In genomic region chr14:32894341-32894853, GRCm38 (mm10) we compare ENCODE assay signal across 8 mouse cellular contexts. TPM values are rescaled to one million over a fixed set of nuclear protein-coding genes. Genes with fewer than 3 reads are reported as not detected.
DNase-seq lines count a peak whose midpoint lies in the region; ATAC-seq and TF ChIP-seq lines count a peak whose summit lies in the region.

No protein-coding gene starts in this region.

- TF ChIP-seq POLR2A in limb, embryonic 14.5 days (IDR thresholded peaks at IDR 0.05; ENCODE audit: borderline replicate concordance, extremely low read depth, insufficient read depth, insufficient read length): no peak

- H3K4me2 ChIP-seq in hindbrain, embryonic 13.5 days: no peak overlapping the region
- no peak overlapping the region for H3K4me2 ChIP-seq in embryonic facial prominence, embryonic 15.5 days (replicated peaks)
- H3K4me2 ChIP-seq in limb, embryonic 14.5 days (replicated peaks; ENCODE audit: low read depth, low read length, severe bottlenecking): no peak overlapping the region
- no peak overlapping the region for H3K4me2 ChIP-seq in liver, embryonic 12.5 days

- no peak for DNase-seq in hindbrain, embryonic 10.5 days (ENCODE audit: low spot score)
- peak; percentile 52 for DNase-seq in adrenal gland, adult 8-10 months
- peak; percentile 56 for DNase-seq in limb, embryonic 14.5 days (ENCODE audit: low spot score)
- no peak for DNase-seq in spleen, adult 12 weeks (ENCODE audit: low spot score)
- no peak for DNase-seq in MN1 (ENCODE audit: low spot score)

- H3K27ac ChIP-seq in hindbrain, embryonic 13.5 days: peak overlapping the region; percentile 18; the same call in 1 of the 2 replicates
- H3K27ac ChIP-seq in hindbrain, embryonic 10.5 days: no peak overlapping the region
- peak overlapping the region; percentile 71; the same call in 1 of the 2 replicates for H3K27ac ChIP-seq in embryonic facial prominence, embryonic 15.5 days (replicated peaks)
- H3K27ac ChIP-seq in limb, embryonic 14.5 days (replicated peaks; ENCODE audit: low read depth, low read length): no peak overlapping the region
- H3K27ac ChIP-seq in liver, embryonic 12.5 days: no peak overlapping the region

- WGBS in hindbrain, embryonic 13.5 days: 81% methylated on average over 4 of the region's 4 CpGs
- WGBS in hindbrain, embryonic 10.5 days: 95% methylated on average over 4 of the region's 4 CpGs
- WGBS in embryonic facial prominence, embryonic 15.5 days: 62% methylated on average over 4 of the region's 4 CpGs
- 80% methylated on average over 4 of the region's 4 CpGs for WGBS in limb, embryonic 14.5 days
- WGBS in liver, embryonic 12.5 days (ENCODE audit: insufficient replicate concordance): 75% methylated on average over 4 of the region's 4 CpGs

- ATAC-seq in hindbrain, embryonic 13.5 days (ENCODE audit: low FRiP score): no peak
- peak; percentile 71 for ATAC-seq in embryonic facial prominence, embryonic 15.5 days (ENCODE audit: insufficient number of reproducible peaks, low FRiP score, low TSS enrichment, low read depth)
- ATAC-seq in limb, embryonic 14.5 days (ENCODE audit: low FRiP score, low read depth): peak; percentile 60
- ATAC-seq in liver, embryonic 12.5 days: no peak

- H3K9ac ChIP-seq in hindbrain, embryonic 13.5 days: no peak overlapping the region
- no peak overlapping the region for H3K9ac ChIP-seq in embryonic facial prominence, embryonic 15.5 days
- no peak overlapping the region for H3K9ac ChIP-seq in limb, embryonic 14.5 days (ENCODE audit: low read depth, low read length, severe bottlenecking)
- no peak overlapping the region for H3K9ac ChIP-seq in liver, embryonic 12.5 days

- no peaks in the 10 kb centered on the region for H3K27me3 ChIP-seq in hindbrain, embryonic 13.5 days
- H3K27me3 ChIP-seq in hindbrain, embryonic 10.5 days (ENCODE audit: insufficient read depth, poor library complexity, severe bottlenecking): 0 out of 2 replicates have a peak, but pooled peaks cover 3% of the 10 kb centered on the region
- H3K27me3 ChIP-seq in embryonic facial prominence, embryonic 15.5 days: no peaks in the 10 kb centered on the region
- H3K27me3 ChIP-seq in limb, embryonic 14.5 days (ENCODE audit: control insufficient read depth, insufficient read depth, low read length): no peaks in the 10 kb centered on the region
- H3K27me3 ChIP-seq in liver, embryonic 12.5 days (replicated peaks): no peaks in the 10 kb centered on the region

- no peaks in the 10 kb centered on the region for H3K9me3 ChIP-seq in hindbrain, embryonic 13.5 days
- H3K9me3 ChIP-seq in hindbrain, embryonic 10.5 days: no peaks in the 10 kb centered on the region
- H3K9me3 ChIP-seq in embryonic facial prominence, embryonic 15.5 days (replicated peaks): no peaks in the 10 kb centered on the region
- no peaks in the 10 kb centered on the region for H3K9me3 ChIP-seq in limb, embryonic 14.5 days (ENCODE audit: control insufficient read depth, low read length)
- no peaks in the 10 kb centered on the region for H3K9me3 ChIP-seq in liver, embryonic 12.5 days (replicated peaks)

- peaks cover 13% of the 10 kb centered on the region for H3K4me1 ChIP-seq in hindbrain, embryonic 13.5 days (replicated peaks)
- peaks cover 12% of the 10 kb centered on the region for H3K4me1 ChIP-seq in hindbrain, embryonic 10.5 days (replicated peaks)
- H3K4me1 ChIP-seq in embryonic facial prominence, embryonic 15.5 days: peaks cover 42% of the 10 kb centered on the region
- peaks cover 1% of the 10 kb centered on the region for H3K4me1 ChIP-seq in limb, embryonic 14.5 days (ENCODE audit: control insufficient read depth, insufficient read depth, low read length)
- no peaks in the 10 kb centered on the region for H3K4me1 ChIP-seq in liver, embryonic 12.5 days

- no peak overlapping the region for H3K4me3 ChIP-seq in hindbrain, embryonic 13.5 days
- no peak overlapping the region for H3K4me3 ChIP-seq in hindbrain, embryonic 10.5 days
- no peak overlapping the region for H3K4me3 ChIP-seq in embryonic facial prominence, embryonic 15.5 days (replicated peaks)
- H3K4me3 ChIP-seq in limb, embryonic 14.5 days (replicated peaks; ENCODE audit: low read length): no peak overlapping the region
- no peak overlapping the region for H3K4me3 ChIP-seq in liver, embryonic 12.5 days

- H3K36me3 ChIP-seq in hindbrain, embryonic 13.5 days: no peaks in the 10 kb centered on the region
- no peaks in the 10 kb centered on the region for H3K36me3 ChIP-seq in hindbrain, embryonic 10.5 days
- peaks cover 6% of the 10 kb centered on the region; the same call in 1 of the 2 replicates for H3K36me3 ChIP-seq in embryonic facial prominence, embryonic 15.5 days
- H3K36me3 ChIP-seq in limb, embryonic 14.5 days (ENCODE audit: control insufficient read depth, insufficient read depth, low read length): no peaks in the 10 kb centered on the region; the same call in 1 of the 2 replicates
- no peaks in the 10 kb centered on the region for H3K36me3 ChIP-seq in liver, embryonic 12.5 days

RNA-seq across cellular contexts. Expression of gene Vstm4, which starts 37.8 kb away (rescaled TPM):
- 9.6 and 11.3 TPM in 2 replicates for polyA plus RNA-seq in hindbrain, embryonic 13.5 days (2015; fragmentation: Nextera tagmentation; extraction: Ambion mirVana)
- 2.9 and 3.0 TPM in 2 replicates for polyA plus RNA-seq in hindbrain, embryonic 10.5 days (2016; fragmentation: Nextera tagmentation; extraction: Ambion mirVana)
- 10 to 100 TPM; 15.7 to 22.0 (median 18.1) TPM for total RNA-seq in adrenal gland, adult 8-10 months (2022)
- polyA plus RNA-seq in embryonic facial prominence, embryonic 15.5 days (2015; fragmentation: Nextera tagmentation; extraction: Ambion mirVana): 37.3 and 44.0 TPM in 2 replicates
- 13.2 and 14.8 TPM in 2 replicates for polyA plus RNA-seq in limb, embryonic 14.5 days (2012; rRNA removed)
- polyA plus RNA-seq in limb, embryonic 14.5 days (2014; fragmentation: Nextera tagmentation; extraction: Ambion mirVana): 21.9 and 25.0 TPM in 2 replicates
- polyA plus RNA-seq in liver, embryonic 12.5 days (2016; fragmentation: Nextera tagmentation; extraction: Ambion mirVana): 3.9 and 4.4 TPM in 2 replicates

Comparison
In these comparisons a context has a peak if more than half of its experiments do, and no peak if none do; other contexts are left out.
1. H3K27ac ChIP-seq: peak in hindbrain, embryonic 13.5 days (single experiment) and embryonic facial prominence, embryonic 15.5 days (single experiment); none in hindbrain, embryonic 10.5 days (single experiment), limb, embryonic 14.5 days (single experiment) and liver, embryonic 12.5 days (single experiment).
2. ATAC-seq: peak in embryonic facial prominence, embryonic 15.5 days (single experiment) and limb, embryonic 14.5 days (single experiment); none in hindbrain, embryonic 13.5 days (single experiment) and liver, embryonic 12.5 days (single experiment).
3. DNase-seq: peak in adrenal gland, adult 8-10 months (single experiment) and limb, embryonic 14.5 days (single experiment); none in hindbrain, embryonic 10.5 days (single experiment), spleen, adult 12 weeks (single experiment) and MN1 (single experiment).